Mouse (Mus musculus): Measurements from ENCODE around the gene Zfp322a. TPM values are rescaled to one million over a fixed set of nuclear protein-coding genes. Genes with fewer than 3 reads are reported as not detected.
"Not testable (repeated sequence)": the region's sequence is repeated elsewhere in the genome, so short reads cannot be mapped to it uniquely, and the experiment has no call there.

The Zfp322a gene
- total RNA-seq, 2 experiments from 2014 or later, result 38.1 to 40.8 TPM

DNA sequence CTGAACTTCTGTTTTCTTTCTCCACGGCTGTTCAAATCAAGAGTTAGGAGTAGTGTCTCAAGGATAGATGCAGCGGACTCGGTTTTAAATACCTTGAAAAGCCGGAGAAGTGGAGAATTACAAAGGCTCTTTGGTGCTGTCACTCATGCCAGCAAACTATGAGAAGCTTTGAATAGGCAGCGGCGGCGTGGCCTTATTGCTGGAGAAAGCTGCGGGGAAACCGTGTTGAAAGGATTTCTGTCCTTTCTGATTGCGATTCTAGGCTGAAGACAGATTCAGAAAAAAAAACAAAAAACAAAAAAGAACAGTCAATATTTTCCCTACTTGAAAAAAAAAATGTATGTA, 385 bp upstream of the Zfp322a start:
- DNase-seq (ENCODE audit: extremely low spot score in 1 of 2, low spot score in 2 of 2), result no peak
- intact Hi-C loops (cut with DNase I), result loop anchor here (10.0 kb wide), 1 partner anchor 55 kb away; no protein-coding TSS in a partner anchor

DNA sequence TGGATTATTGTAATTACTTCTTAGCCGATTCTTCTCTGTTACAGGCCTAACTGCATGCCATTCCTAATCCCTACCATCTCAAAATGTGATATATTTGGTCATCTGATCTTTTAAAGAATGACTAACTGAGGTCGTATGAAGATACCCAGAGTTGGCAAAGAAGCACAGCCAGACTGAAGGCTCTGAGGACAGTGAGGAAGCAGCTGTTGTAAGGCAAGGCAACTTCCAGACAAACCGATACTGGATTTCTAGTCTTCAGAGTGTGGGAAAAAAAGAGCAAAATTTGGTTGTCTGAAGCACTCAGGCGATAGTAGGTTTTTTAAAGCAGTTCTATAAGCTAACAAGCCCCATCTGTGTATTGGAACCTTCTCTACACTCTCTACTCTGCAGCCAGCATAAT, 7.5 kb downstream of the Zfp322a start:
- intact Hi-C loops (cut with DNase I), result loop anchor here (10.0 kb wide), 1 partner anchor 47 kb away; no protein-coding TSS in a partner anchor
- no peak for DNase-seq (ENCODE audit: extremely low spot score in 1 of 2, low spot score in 2 of 2)

DNA sequence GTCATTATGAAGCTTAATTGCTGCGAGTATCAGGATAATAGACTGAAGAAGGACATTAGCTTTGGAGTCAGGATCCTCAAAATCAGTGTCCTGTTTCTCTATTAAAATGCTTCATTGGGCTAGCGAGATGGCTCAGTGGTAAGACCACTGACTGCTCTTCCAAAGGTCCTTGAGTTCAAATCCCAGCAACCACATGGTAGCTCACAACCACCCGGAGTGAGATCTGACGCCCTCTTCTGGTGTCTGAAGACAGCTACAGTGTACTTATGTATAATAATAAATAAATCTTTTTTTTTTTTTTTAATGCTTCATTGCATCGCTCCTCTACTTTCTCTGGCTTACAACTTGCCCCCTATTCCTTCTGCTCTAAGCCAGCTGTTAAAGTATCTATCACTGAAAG, 14.5 kb downstream of the Zfp322a start:
- intact Hi-C loops (cut with DNase I); DNase-seq (ENCODE audit: extremely low spot score in 1 of 2, low spot score in 2 of 2): not testable (repeated sequence)

DNA sequence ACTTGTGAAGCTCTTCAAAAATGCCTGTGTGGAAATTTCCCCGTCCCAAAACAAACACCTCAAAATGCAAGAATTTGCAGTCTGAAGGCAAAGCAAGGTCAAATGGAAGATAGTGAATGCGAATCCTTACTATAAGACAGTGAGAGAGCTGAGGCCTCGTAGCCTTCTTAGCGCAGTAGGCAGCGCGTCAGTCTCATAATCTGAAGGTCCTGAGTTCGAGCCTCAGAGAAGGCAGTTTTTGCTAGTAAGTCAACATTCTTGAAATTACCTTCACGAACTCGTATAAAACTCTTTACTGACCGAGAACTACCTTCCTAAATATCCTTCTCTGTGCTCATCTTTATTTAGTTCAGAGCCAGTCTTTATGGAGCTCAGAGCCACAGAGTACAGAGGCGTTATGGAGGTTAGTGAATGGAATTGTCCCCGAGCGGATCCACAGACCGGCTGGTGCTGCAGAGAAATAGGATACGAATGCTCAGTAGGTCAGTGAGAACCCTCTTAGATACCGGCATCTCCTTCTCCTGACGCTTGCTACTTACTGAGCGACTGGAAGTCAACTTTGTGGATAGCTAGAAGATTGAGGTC, 51.6 kb downstream of the Zfp322a start:
- peak in 1 of 2 experiments; percentile 16 for DNase-seq (ENCODE audit: extremely low spot score in 1 of 2, low spot score in 2 of 2)
- intact Hi-C loops (cut with DNase I), result loop anchor here (10.0 kb wide), 1 partner anchor 47 kb away; the partner anchor contains the start of gene Zfp322a

DNA sequence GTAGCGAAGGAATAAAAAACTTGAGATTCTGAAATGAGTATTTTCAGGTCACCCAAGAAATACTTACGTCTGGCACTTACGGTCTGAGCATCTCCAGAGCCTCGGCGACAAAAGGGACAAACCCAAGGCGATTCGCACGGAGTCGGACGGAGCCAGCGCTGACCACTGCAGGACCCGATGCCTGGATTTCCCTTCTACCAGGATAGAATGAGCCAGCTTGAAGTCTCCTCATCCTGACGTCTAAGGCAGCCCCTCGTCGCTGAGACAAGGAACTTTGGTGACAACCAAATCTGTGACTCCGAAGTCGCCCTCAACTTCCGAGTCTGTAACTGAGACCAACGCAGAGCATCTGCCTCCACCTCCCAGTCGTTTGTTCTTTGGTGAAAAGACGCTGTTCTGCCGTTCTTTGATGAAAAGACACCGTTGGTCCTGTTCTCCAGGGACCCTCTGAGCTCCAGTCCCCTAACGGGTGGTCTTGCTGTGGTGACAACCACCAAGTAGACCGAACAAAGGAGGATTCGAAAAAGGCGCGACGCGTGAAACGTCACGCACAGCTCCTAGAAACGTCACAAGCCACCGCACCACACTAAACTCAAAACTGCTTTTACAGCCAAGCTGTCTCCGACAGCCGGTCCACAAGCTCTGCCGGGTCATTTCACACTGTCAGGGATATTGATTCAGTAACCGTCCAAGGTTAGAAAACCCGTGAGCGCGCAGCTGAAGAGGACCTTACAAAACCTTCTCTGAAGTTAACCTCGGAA, 55.9 kb downstream of the Zfp322a start:
- DNase-seq (ENCODE audit: extremely low spot score in 1 of 2, low spot score in 2 of 2), result peak in 1 of 2 experiments; percentile 19
- intact Hi-C loops (cut with DNase I), result loop anchor here (10.0 kb wide), 1 partner anchor 52 kb away; the partner anchor contains the start of gene Zfp322a

DNA sequence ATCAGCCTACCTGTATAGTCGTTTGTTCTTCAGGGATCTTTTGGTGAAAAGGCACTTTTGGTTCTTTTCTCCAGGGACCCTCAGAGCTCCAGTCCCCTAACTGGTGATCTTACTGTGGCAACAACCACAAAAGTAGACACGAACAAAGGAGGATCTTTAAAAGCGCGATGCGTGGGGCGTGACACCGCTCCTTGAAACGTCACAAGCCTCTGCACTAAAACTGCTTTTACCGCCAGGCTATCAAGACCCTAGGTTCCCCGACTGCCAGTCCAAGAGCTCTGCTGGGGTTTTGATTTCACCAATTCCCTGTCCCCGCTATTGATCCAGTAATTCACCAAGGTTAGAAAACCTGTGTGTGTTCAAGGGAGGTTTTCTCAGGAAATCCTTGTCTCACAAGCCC, 59.0 kb downstream of the Zfp322a start:
- intact Hi-C loops (cut with DNase I), result loop anchor here (10.0 kb wide), 1 partner anchor 55 kb away; the partner anchor contains the start of gene Zfp322a

DNA sequence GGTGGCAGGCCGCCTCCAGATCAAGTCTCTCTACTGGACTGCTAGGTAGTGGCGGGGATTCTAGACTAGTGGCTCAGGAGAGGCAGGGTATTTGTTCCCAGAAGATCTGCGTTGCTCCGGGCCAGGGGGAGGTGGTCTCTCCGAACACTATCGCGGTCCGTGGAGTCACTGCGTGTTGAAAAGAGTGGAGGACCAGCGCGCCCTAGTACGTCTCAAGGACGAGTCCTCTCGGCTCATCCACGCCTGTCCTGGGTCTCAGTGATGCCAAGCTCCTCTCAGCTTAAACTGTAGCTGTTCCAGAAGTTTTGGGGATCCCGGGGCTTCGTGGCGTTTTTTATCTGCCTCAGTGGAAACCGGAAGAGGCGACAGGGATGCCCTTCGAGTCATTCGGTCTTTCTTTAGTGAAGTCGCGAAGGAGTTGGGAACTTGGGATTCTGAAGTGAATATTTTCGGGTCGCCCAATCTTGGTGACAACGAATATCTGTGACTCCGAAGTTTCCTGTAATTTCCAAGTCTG, 59.5 kb downstream of the Zfp322a start:
- intact Hi-C loops (cut with DNase I), result loop anchor here (10.0 kb wide), 1 partner anchor 55 kb away; the partner anchor contains the start of gene Zfp322a
- peak in 1 of 2 experiments; percentile 24 for DNase-seq (ENCODE audit: extremely low spot score in 1 of 2, low spot score in 2 of 2)

More for the DNA sequence above, 59.0 kb downstream of the Zfp322a start:
- DNase-seq (ENCODE audit: extremely low spot score in 1 of 2, low spot score in 2 of 2), result no peak

DNA sequence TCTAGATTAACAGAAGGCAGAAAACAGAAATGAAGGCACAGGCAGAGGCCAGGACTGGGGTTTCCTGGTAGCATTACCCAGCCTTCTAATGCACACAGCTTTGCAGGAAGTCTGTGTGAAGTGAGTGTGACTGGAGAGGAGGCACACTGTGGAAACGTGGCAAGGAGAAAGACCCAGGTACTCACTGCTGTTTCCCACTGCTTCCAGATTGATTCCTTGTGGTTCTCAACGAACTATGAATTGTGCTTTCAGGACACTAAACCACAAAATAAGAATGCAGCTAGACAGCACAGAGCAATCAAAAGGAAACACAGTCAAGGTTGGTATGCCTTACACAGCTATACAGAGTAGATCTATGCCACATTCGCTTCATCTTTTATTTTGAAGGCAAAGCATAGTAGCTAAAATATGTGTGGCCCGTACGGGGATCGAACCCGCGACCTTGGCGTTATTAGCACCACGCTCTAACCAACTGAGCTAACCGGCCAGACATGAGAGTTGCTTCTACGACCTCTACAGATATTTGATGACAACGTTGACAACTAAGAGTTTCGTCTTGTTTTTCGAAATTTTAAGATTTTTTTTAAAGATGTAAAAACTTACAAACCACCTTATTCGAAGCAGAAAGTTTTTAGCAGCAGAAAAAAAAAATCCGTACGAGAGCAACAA, 60.2 kb downstream of the Zfp322a start:
- intact Hi-C loops (cut with DNase I); DNase-seq (ENCODE audit: extremely low spot score in 1 of 2, low spot score in 2 of 2): not testable (repeated sequence)

DNA sequence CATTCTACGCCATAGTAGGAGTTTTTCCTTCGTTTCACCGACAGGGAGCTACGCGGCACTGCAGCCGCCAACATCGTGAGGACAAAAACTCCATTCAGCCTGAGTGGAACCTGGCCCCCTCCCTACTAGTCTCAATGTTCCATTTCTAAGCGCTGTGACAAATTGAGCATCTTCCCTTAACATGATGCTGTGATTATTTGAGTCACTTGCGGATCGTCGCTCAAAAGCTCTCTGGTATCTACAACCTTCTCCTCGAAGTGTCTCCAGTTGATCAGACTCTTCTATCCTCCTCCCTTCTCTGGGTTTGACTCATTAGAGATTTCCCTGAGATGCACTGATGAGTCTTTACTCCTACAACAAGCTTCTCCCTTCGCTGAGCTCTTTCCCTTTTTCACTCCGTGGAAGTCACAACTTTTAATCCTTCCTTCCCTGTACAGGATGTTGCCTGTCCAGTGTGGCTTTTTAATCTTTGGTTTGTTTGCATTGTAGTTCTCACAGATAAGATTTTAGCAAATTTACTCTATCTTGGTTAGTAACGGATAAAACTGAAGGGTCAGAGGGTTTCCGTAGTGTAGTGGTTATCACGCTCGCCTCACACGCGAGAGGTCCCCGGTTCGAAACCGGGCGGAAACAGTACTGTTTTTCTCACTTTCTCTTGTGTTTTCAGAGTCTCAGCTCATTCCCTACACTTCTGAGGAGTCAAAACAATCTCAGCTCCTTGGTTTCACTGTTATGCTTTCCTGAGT, 61.8 kb downstream of the Zfp322a start:
- DNase-seq (ENCODE audit: extremely low spot score in 1 of 2, low spot score in 2 of 2), result peak in 1 of 2 experiments; percentile 42
- intact Hi-C loops (cut with DNase I), result no loop called here

DNA sequence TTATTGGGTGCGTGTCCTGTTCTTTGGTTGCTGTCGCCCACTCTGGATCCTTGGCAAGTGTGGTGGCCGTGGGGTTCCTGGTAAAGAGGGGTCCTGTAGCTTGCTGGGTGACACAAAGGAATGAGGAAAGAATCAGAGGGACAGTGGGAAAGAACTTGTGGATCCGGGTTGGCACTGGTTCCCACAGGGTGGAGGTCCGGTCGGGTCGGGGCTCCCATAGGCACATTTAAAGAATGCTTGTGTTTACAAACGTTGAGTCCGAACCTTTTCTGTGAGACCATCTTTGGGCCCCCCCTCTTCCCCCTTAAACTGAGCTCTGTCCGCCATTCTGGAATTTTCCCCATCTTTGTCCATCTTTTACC, 62.3 kb downstream of the Zfp322a start:
- intact Hi-C loops (cut with DNase I), result no loop called here
- DNase-seq (ENCODE audit: extremely low spot score in 1 of 2, low spot score in 2 of 2), result no peak

Other genes starting within 250 kb of the Zfp322a start
- not detected for gene Vmn1r218, start 236.1 kb downstream of the Zfp322a start, total RNA-seq (2021)
- gene Vmn1r219, start 209.9 kb downstream of the Zfp322a start, total RNA-seq (2021), result not detected
- gene Vmn1r220, start 181.2 kb downstream of the Zfp322a start, total RNA-seq (2021), result not detected
- gene Vmn1r221, start 155.1 kb downstream of the Zfp322a start, total RNA-seq (2021), result not detected
- not detected for gene Vmn1r222, start 133.3 kb downstream of the Zfp322a start, total RNA-seq (2021)
- gene Vmn1r223, start 122.1 kb downstream of the Zfp322a start, total RNA-seq (2021), result not detected
- 1 to 10 TPM; 6.3 to 6.5 TPM for gene Abt1, start 54.7 kb upstream of the Zfp322a start, total RNA-seq (2021)
- not detected for gene Btn1a1, start 96.7 kb upstream of the Zfp322a start, total RNA-seq (2021)
- gene Btn2a2, start 119.6 kb upstream of the Zfp322a start, total RNA-seq (2021), result under 1 TPM; 0.75 to 0.88 TPM
- 100 to 1,000 TPM; 265 to 270 TPM for gene Hist1h4h, start 161.8 kb upstream of the Zfp322a start, total RNA-seq (2021)
- 10 to 100 TPM; 27.0 to 28.3 TPM for gene Hist1h2af, start 164.7 kb upstream of the Zfp322a start, total RNA-seq (2021)
- 10 to 100 TPM in 1 of 2 experiments, 1 to 10 TPM in 1; 9.7 to 10.4 TPM for gene Hist1h3g, start 166.2 kb upstream of the Zfp322a start, total RNA-seq (2021)
- 1 to 10 TPM; 1.4 to 1.7 TPM for gene Hist1h2bh, start 174.2 kb upstream of the Zfp322a start, total RNA-seq (2021)
- gene Hist1h3f, start 174.8 kb upstream of the Zfp322a start, total RNA-seq (2021), result 10 to 100 TPM; 22.6 to 23.0 TPM
- gene Hist1h4f, start 182.4 kb upstream of the Zfp322a start, total RNA-seq (2021), result 100 to 1,000 TPM; 148 to 159 TPM
- 1 to 10 TPM; 4.5 to 5.3 TPM for gene Hist1h1d, start 184.1 kb upstream of the Zfp322a start, total RNA-seq (2021)
- 10 to 100 TPM; 65.0 to 81.2 TPM for gene Hist1h3e, start 193.2 kb upstream of the Zfp322a start, total RNA-seq (2021)
- 10 to 100 TPM in 1 of 2 experiments, 1 to 10 TPM in 1; 9.5 to 14.3 TPM for gene Hist1h2ae, start 202.0 kb upstream of the Zfp322a start, total RNA-seq (2021)
- 100 to 1,000 TPM in 1 of 2 experiments, 10 to 100 TPM in 1; 94.0 to 103 TPM for gene Hist1h2bg, start 202.2 kb upstream of the Zfp322a start, total RNA-seq (2021)
- 10 to 100 TPM; 38.1 to 39.3 TPM for gene Hist1h2bf, start 205.0 kb upstream of the Zfp322a start, total RNA-seq (2021)
- 1 to 10 TPM; 5.8 to 9.4 TPM for gene Hist1h2ad, start 205.2 kb upstream of the Zfp322a start, total RNA-seq (2021)
- gene Hist1h3d, start 206.6 kb upstream of the Zfp322a start, total RNA-seq (2021), result 1 to 10 TPM; 8.4 to 9.1 TPM
- 100 to 1,000 TPM; 134 to 145 TPM for gene Hist1h4d, start 212.4 kb upstream of the Zfp322a start, total RNA-seq (2021)